Mouse (Mus musculus): ENCODE results near the gene Nfatc3.

GRCm38 (mm10) chr8:106043055-106043454 is 15.6 kb upstream of the Nfatc3 start:
- no peak for TF ChIP-seq POLR2AphosphoS5 (IDR thresholded peaks at IDR 0.05; ENCODE audit: insufficient replicate concordance, low read depth, low read length)
- TF ChIP-seq CTCF (IDR thresholded peaks at IDR 0.05; ENCODE audit: low read depth, low read length) = no peak
- TF ChIP-seq TAL1 (conservative IDR thresholded peaks at IDR 0.05; ENCODE audit: low read depth, low read length) = no peak

Measured in G1E (cell line).